Mouse (Mus musculus) bone marrow macrophage, adult 2 months (primary cell): ENCODE results near the gene Aifm1. TPM values are rescaled to one million over a fixed set of nuclear protein-coding genes. Genes with fewer than 3 reads are reported as not detected.

Source experiments
- H3K27ac ChIP-seq: 2 replicates; pipeline ENCODE4 v1.5.1; 2012; ENCODE audit warnings: low read depth, low read length; ENCODE audit not compliant: insufficient read depth
- H3K4me1 ChIP-seq: 2 replicates; pipeline ENCODE4 v1.6.1; 2012; ENCODE audit warnings: low read length; ENCODE audit not compliant: control insufficient read depth, insufficient read depth
- H3K4me3 ChIP-seq: 2 replicates; pipeline ENCODE4 v1.5.1; 2012; ENCODE audit warnings: mild to moderate bottlenecking, low read length, moderate library complexity; ENCODE audit not compliant: insufficient read depth
- CTCF ChIP-seq: IDR thresholded peaks from 2 replicates; pipeline ENCODE4 v1.5.1; 2012; ENCODE audit warnings: low read depth, mild to moderate bottlenecking, low read length, moderate library complexity
- POLR2A ChIP-seq: IDR thresholded peaks from 2 replicates; pipeline ENCODE4 v1.6.1; 2012; ENCODE audit warnings: mild to moderate bottlenecking, low read depth, low read length, borderline replicate concordance
- polyA plus RNA-seq: library from polyadenylated mRNA; stranded (reverse); fragments of >200 nt; gene quantifications from 2 replicates; pipeline ENCODE4 v1.2.4, GENCODE M21; 2012; ENCODE audit not compliant: missing spikeins, insufficient read depth, insufficient read length

Aifm1 gene
- polyA plus RNA-seq, 1 experiment = 23.3 TPM

- H3K27ac ChIP-seq = no peak overlapping the region
- H3K4me3 ChIP-seq = no peak overlapping the region
- TF ChIP-seq CTCF = no peak
- TF ChIP-seq POLR2A = no peak
- H3K4me1 ChIP-seq = peaks cover 30% of the 10 kb centered on the region
These were observed 4.9 kb upstream of the Aifm1 start for GRCm38 (mm10) chrX:48518211-48518807.

DNA sequence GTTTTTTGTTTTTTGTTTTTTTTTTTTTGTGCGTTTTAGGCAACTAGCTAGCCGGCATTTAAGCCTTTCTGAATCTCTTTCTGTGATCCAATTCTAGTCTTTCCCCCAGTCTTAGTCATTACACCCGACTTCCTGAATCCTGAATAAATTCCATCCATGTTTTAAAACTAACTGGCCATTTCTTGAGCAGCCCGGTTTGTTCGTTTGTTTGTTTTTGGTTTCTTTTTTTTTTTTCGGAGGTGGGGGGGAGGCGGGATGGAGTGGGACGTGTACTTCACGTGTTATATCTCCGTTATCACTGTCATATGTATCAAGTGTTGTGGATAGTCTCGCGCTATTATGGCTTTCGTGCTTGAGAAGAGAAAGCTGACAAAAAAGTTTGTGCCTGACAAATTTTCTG, 461 bp upstream of the Aifm1 start:
- Histone ChIP-seq H3K27ac (0 out of 2 replicates have a peak overlapping the region, but pooled peaks have one; percentile 15), H3K4me3 (peak overlapping the region; percentile 63), H3K4me1 (peaks cover 4% of the 10 kb centered on the region; the same call in 1 of the 2 replicates)
- no peak for TF ChIP-seq CTCF
- no peak for TF ChIP-seq POLR2A

GRCm38 (mm10) chrX:48493763-48494162, 19.6 kb downstream of the Aifm1 start:
- peaks cover 12% of the 10 kb centered on the region for H3K4me1 ChIP-seq
- H3K27ac ChIP-seq = no peak overlapping the region
- TF ChIP-seq CTCF (no peak), POLR2A (no peak)
- H3K4me3 ChIP-seq = no peak overlapping the region

DNA sequence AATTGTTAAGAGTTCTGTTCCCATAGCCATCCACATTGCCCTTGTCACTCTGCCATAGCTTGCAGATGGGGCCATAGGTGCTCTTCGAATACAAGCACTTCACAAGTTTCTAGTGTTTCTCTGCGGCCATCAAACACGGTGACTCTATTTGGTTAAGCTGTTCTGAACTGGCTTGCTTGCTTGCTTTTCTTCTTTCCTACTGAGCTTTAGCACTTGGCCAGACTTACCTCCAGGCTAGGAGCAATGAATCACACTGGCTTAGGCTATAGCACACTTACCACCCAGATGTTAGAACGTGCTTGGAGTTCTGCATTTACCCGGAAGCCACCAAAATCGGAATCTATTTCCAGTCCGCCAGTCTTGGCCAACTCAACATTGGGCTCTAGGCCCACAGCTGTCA, 31.7 kb downstream of the Aifm1 start:
- H3K4me1 ChIP-seq = peaks cover 9% of the 10 kb centered on the region
- no peak overlapping the region for H3K4me3 ChIP-seq
- H3K27ac ChIP-seq = no peak overlapping the region
- TF ChIP-seq POLR2A (no peak), CTCF (no peak)

DNA sequence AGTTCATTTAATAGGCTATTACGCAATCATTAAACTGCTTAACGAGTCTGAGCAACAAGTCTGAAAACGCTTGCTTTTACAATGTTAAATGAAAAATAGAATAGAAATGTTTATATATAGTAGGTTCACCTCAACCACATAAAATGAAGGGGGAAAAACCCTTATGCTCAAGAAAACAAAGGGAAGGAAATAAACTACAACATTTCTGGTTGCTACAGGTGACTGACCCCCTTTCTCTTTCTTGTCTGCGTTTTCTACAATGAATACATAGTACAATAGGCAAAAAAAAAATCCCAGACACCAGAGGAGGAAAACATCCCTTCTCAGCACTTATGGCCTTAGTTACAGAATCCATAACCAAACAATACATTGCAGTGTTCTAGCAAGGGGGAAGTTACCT, 32.3 kb downstream of the Aifm1 start:
- Histone ChIP-seq H3K4me1 (peaks cover 9% of the 10 kb centered on the region), H3K4me3 (no peak overlapping the region), H3K27ac (no peak overlapping the region)
- no peak for TF ChIP-seq CTCF
- no peak for TF ChIP-seq POLR2A

GRCm38 (mm10) chrX:48467355-48467946, 45.9 kb downstream of the Aifm1 start:
- H3K4me3 ChIP-seq = no peak overlapping the region
- peaks cover 13% of the 10 kb centered on the region for H3K4me1 ChIP-seq
- no peak for TF ChIP-seq POLR2A
- TF ChIP-seq CTCF = no peak
- no peak overlapping the region for H3K27ac ChIP-seq

- TF ChIP-seq POLR2A (no peak), CTCF (no peak)
- no peak overlapping the region for H3K4me3 ChIP-seq
- peaks cover 13% of the 10 kb centered on the region for H3K4me1 ChIP-seq
- no peak overlapping the region for H3K27ac ChIP-seq
These were observed 47.2 kb downstream of the Aifm1 start for GRCm38 (mm10) chrX:48466174-48466573.

DNA sequence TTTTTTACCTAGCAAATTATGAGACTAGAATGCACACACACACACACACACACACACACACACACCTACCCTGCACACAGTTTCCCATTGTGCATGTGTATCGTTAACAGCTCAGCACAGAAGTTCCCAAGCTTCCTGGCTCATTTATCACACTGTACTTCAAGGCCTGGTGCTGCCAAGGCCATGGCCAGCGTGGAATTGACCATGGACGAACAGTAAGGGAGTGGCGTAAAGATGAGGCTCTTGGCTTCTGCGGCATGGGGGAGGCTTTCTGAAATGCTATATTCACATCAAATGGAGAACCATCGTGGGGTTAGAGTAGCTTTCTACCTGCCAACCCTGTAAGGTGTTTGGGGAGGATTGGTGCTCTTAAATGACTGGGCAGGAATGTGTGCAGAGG, 48.9 kb downstream of the Aifm1 start:
- Histone ChIP-seq H3K4me1 (peaks cover 14% of the 10 kb centered on the region), H3K4me3 (no peak overlapping the region), H3K27ac (no peak overlapping the region)
- no peak for TF ChIP-seq POLR2A
- TF ChIP-seq CTCF = no peak

DNA sequence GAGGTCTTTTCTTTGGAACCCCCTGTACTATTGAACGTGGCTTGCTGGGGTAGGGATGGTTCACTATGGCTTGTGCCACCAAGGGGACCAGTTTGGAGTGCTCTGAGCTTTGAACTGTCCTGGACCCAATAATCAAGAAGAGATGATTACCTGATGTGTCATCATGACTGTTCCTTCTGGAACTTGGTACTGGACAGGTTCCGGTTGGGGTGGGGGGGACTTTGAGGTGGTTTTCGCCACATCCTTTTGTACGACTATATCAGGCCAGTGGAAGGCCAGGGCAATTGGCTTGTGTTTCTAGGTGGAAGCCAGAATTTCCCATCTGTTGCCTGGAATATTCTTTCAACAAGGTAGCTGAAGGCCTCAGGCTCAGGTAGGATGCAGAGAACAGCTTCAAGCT, 49.7 kb downstream of the Aifm1 start:
- peaks cover 12% of the 10 kb centered on the region for H3K4me1 ChIP-seq
- no peak overlapping the region for H3K27ac ChIP-seq
- H3K4me3 ChIP-seq = no peak overlapping the region
- no peak for TF ChIP-seq CTCF
- no peak for TF ChIP-seq POLR2A

DNA sequence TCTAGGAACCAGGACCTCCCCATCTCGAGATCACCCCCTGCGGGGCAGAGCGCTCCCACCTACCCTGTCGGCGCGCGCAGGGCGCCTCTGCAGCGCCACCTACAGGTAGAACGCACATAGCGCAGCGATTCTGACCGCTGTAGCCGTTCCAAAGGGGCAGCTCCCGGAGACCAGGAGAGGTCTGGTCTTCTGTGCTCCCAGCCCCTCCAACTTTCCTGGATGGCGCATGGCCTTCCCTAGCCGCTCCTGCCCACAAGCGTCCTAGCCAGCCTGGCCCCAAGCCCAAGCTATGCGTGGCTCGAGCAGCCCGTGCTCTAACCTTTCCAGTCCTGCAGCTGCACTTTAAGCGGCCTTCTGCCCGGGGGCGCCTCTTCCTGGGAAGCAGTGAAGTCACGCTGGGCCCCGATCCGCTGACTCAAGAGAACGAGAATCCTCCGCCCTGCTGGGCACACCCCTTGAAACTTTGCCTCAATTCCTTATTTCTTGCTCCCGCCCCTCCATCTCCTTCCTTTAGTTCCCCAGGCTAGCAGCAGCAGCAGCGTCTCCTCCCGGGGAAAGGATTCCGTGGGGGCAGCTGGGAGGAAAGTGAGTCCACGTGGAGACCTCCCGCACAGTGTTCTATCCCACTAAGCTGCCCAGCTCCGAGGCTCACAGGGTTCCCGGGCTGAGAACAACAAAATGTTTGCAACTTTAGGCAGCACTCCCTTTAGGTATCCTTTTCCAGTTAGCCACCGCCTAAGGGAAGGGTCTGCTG, 50.4 kb downstream of the Aifm1 start, which contains the start of gene Elf4:
TSS of gene Elf4 (minus strand) at position 379 of the 754 bp plus-strand sequence.
- Histone ChIP-seq H3K4me3 (peak within 1 kb of the TSS; percentile 76), H3K4me1 (peaks cover 10% of the 10 kb centered on the region), H3K27ac (peak within 1 kb of the TSS; percentile 83)
- no peak for TF ChIP-seq POLR2A
- TF ChIP-seq CTCF = peak; percentile 71
